Mouse (Mus musculus) lung, postnatal 0 days (tissue): ENCODE data around the gene Il17rb. TPM values are rescaled to one million over a fixed set of nuclear protein-coding genes. Genes with fewer than 3 reads are reported as not detected.

Source experiments
- ATAC-seq: fragments of 200-750 bp; cut with Nextera tagmentation; 2 replicates; pipeline ENCODE4 v1.8.0; 2017; ENCODE audit warnings: moderate library complexity
- DNase-seq: peaks from one replicate; pipeline ENCODE4 v3.0.0-alpha.2; 2016; ENCODE audit warnings: low spot score
- H3K27ac ChIP-seq: fragments of 300-500 bp; sonication (generic); 2 replicates; pipeline ENCODE4 v1.5.1; 2014; ENCODE audit warnings: antibody characterized with exemption, mild to moderate bottlenecking, low read length, mixed read lengths
- H3K27me3 ChIP-seq: fragments of 300-500 bp; sonication (generic); replicated peaks from 2 replicates; pipeline ENCODE4 v1.6.1; 2014; ENCODE audit warnings: low read length, mixed read lengths; ENCODE audit not compliant: insufficient read depth
- H3K36me3 ChIP-seq: fragments of 300-500 bp; sonication (generic); 2 replicates; pipeline ENCODE4 v1.6.1; 2014; ENCODE audit warnings: low read length, mixed read lengths; ENCODE audit not compliant: insufficient read depth
- H3K4me1 ChIP-seq: fragments of 300-500 bp; sonication (generic); 2 replicates; pipeline ENCODE4 v1.6.1; 2014; ENCODE audit warnings: antibody characterized with exemption, low read depth, low read length, mixed read lengths; ENCODE audit not compliant: insufficient read depth
- H3K4me2 ChIP-seq: fragments of 300-500 bp; sonication (generic); replicated peaks from 2 replicates; pipeline ENCODE4 v1.6.1; 2014; ENCODE audit warnings: low read depth, mild to moderate bottlenecking, low read length, moderate library complexity, mixed read lengths
- H3K4me3 ChIP-seq: fragments of 300-500 bp; sonication (generic); 2 replicates; pipeline ENCODE4 v1.5.1; 2014; ENCODE audit warnings: low read depth, low read length
- H3K9ac ChIP-seq: fragments of 300-500 bp; sonication (generic); replicated peaks from 2 replicates; pipeline ENCODE4 v1.6.1; 2014; ENCODE audit warnings: low read depth, mild to moderate bottlenecking
- H3K9me3 ChIP-seq: fragments of 300-500 bp; sonication (generic); 2 replicates; pipeline ENCODE4 v1.6.1; 2016; ENCODE audit warnings: low read length, mixed read lengths
- CTCF ChIP-seq: IDR thresholded peaks from 2 replicates; pipeline ENCODE4 v1.5.1; 2016; ENCODE audit warnings: antibody characterized with exemption, mild to moderate bottlenecking
- EP300 ChIP-seq: IDR thresholded peaks from 2 replicates; pipeline ENCODE4 v1.6.1; 2016; ENCODE audit warnings: antibody characterized with exemption, mild to moderate bottlenecking, control low read depth
- WGBS: fragments of 180-500 bp; shearing (Covaris S2); extraction: QIAGEN DNeasy Blood & Tissue Kit; methylation state at CpG from one replicate; pipeline ENCODE4 v1.1.7; 2014; 5-methylcytosine and 5-hydroxymethylcytosine counted together
- polyA plus RNA-seq: library from polyadenylated mRNA; unstranded; fragments of >200 nt; fragmentation: Nextera tagmentation; extraction: Ambion mirVana; gene quantifications from 2 replicates; pipeline ENCODE4 v1.2.1, GENCODE M21; 2015

Gene Il17rb
- polyA plus RNA-seq, 1 experiment from 2014 or later: 0.31 TPM

GRCm38 (mm10) chr14:30027378-30027777, 18.7 kb upstream of the Il17rb start:
- Histone ChIP-seq H3K9ac (no peak overlapping the region), H3K4me1 (no peaks in the 10 kb centered on the region), H3K36me3 (no peaks in the 10 kb centered on the region), H3K9me3 (no peaks in the 10 kb centered on the region), H3K27ac (no peak overlapping the region), H3K27me3 (no peaks in the 10 kb centered on the region), H3K4me3 (no peak overlapping the region), H3K4me2 (no peak overlapping the region)
- TF ChIP-seq EP300 (no peak), CTCF (peak; percentile 59)
- no peak for ATAC-seq
- 25% methylated on average over 2 of the region's 2 CpGs for WGBS
- DNase-seq: peak; percentile 12

GRCm38 (mm10) chr14:30024387-30024786, 15.7 kb upstream of the Il17rb start:
- Histone ChIP-seq H3K36me3 (no peaks in the 10 kb centered on the region), H3K9me3 (no peaks in the 10 kb centered on the region), H3K4me3 (no peak overlapping the region), H3K27me3 (no peaks in the 10 kb centered on the region), H3K9ac (no peak overlapping the region), H3K27ac (no peak overlapping the region), H3K4me1 (no peaks in the 10 kb centered on the region), H3K4me2 (no peak overlapping the region)
- 22% methylated on average over 7 of the region's 7 CpGs for WGBS
- ATAC-seq (no peak), DNase-seq (no peak)
- TF ChIP-seq EP300 (no peak), CTCF (no peak)

GRCm38 (mm10) chr14:30022471-30022870, 13.8 kb upstream of the Il17rb start:
- Histone ChIP-seq H3K4me3 (no peak overlapping the region), H3K27me3 (no peaks in the 10 kb centered on the region), H3K4me1 (no peaks in the 10 kb centered on the region), H3K36me3 (no peaks in the 10 kb centered on the region), H3K9me3 (no peaks in the 10 kb centered on the region), H3K9ac (no peak overlapping the region), H3K4me2 (no peak overlapping the region), H3K27ac (no peak overlapping the region)
- DNase-seq (no peak), ATAC-seq (no peak)
- 85% methylated on average over 6 of the region's 6 CpGs for WGBS
- TF ChIP-seq EP300: no peak
- TF ChIP-seq CTCF: no peak

GRCm38 (mm10) chr14:30019792-30020575, 11.3 kb upstream of the Il17rb start:
- TF ChIP-seq CTCF (no peak), EP300 (no peak)
- WGBS: 67% methylated on average over 9 of the region's 9 CpGs

GRCm38 (mm10) chr14:30019375-30019774, 10.7 kb upstream of the Il17rb start:
- H3K4me1 ChIP-seq: no peaks in the 10 kb centered on the region
- H3K27ac ChIP-seq: no peak overlapping the region
- no peak overlapping the region for H3K9ac ChIP-seq
- no peaks in the 10 kb centered on the region for H3K27me3 ChIP-seq
- DNase-seq (no peak), ATAC-seq (no peak)
- no peak overlapping the region for H3K4me2 ChIP-seq
- no peaks in the 10 kb centered on the region for H3K9me3 ChIP-seq
- 97% methylated on average over 8 of the region's 8 CpGs for WGBS
- no peaks in the 10 kb centered on the region for H3K36me3 ChIP-seq
- no peak overlapping the region for H3K4me3 ChIP-seq
- TF ChIP-seq CTCF: no peak
- no peak for TF ChIP-seq EP300

More at GRCm38 (mm10) chr14:30019792-30020575, 11.3 kb upstream of the Il17rb start:
- Histone ChIP-seq H3K4me3 (no peak overlapping the region), H3K9me3 (no peaks in the 10 kb centered on the region), H3K4me1 (no peaks in the 10 kb centered on the region), H3K4me2 (no peak overlapping the region), H3K9ac (no peak overlapping the region), H3K27me3 (no peaks in the 10 kb centered on the region), H3K27ac (no peak overlapping the region), H3K36me3 (no peaks in the 10 kb centered on the region)
- DNase-seq (no peak), ATAC-seq (no peak)

- Histone ChIP-seq H3K4me3 (no peak overlapping the region), H3K36me3 (no peaks in the 10 kb centered on the region), H3K9ac (no peak overlapping the region), H3K4me1 (no peaks in the 10 kb centered on the region), H3K27ac (no peak overlapping the region), H3K4me2 (no peak overlapping the region), H3K9me3 (no peaks in the 10 kb centered on the region), H3K27me3 (no peaks in the 10 kb centered on the region)
- ATAC-seq (no peak), DNase-seq (no peak)
- no peak for TF ChIP-seq EP300
- TF ChIP-seq CTCF: no peak
- 91% methylated on average over 6 of the region's 6 CpGs for WGBS
Measured at GRCm38 (mm10) chr14:30018846-30019245, 10.2 kb upstream of the Il17rb start.

GRCm38 (mm10) chr14:30018463-30018801, 9.7 kb upstream of the Il17rb start:
- ATAC-seq (no peak), DNase-seq (no peak)
- H3K27ac ChIP-seq: no peak overlapping the region
- WGBS: 86% methylated on average over 4 of the region's 4 CpGs
- H3K27me3 ChIP-seq: no peaks in the 10 kb centered on the region
- H3K9ac ChIP-seq: no peak overlapping the region
- no peaks in the 10 kb centered on the region for H3K4me1 ChIP-seq
- no peak overlapping the region for H3K4me3 ChIP-seq
- H3K36me3 ChIP-seq: no peaks in the 10 kb centered on the region
- H3K9me3 ChIP-seq: no peaks in the 10 kb centered on the region
- TF ChIP-seq CTCF (no peak), EP300 (no peak)
- no peak overlapping the region for H3K4me2 ChIP-seq
